Mouse (Mus musculus) left cerebral cortex, adult 2 months (tissue): ENCODE results near the gene Eef2k. TPM values are rescaled to one million over a fixed set of nuclear protein-coding genes. Genes with fewer than 3 reads are reported as not detected.
A peak's percentile ranks its signal among the peaks of the same experiment; 100 is the strongest.

ENCODE experiments used
- DNase-seq, 2 experiments: peaks; one replicate each; pipeline ENCODE4 v3.0.0; 2021 to 2022; ENCODE audit warnings: low spot score in 2 of 2, mixed read lengths in 1 of 2; ENCODE audit errors: extremely low spot score in 1 of 2
- H3K27ac ChIP-seq: fragments of 200-600 bp; 2 replicates; pipeline ENCODE4 v1.8.1; 2022
- H3K4me3 ChIP-seq: fragments of 200-600 bp; 2 replicates; pipeline ENCODE4 v1.8.1; 2022
- CTCF ChIP-seq: fragments of 200-600 bp; IDR thresholded peaks from 2 replicates; pipeline ENCODE4 v1.8.1; 2022; ENCODE audit warnings: antibody characterized with exemption, mild to moderate bottlenecking, moderate library complexity
- intact Hi-C: fragments of 180-260 bp; cut with DNase I; formaldehyde crosslinking; loops from one replicate; pipeline ENCODE4 v1.15.1; 2025
- total RNA-seq, 2 experiments: library from RNA; stranded (reverse); gene quantifications; 2 replicates each; pipeline ENCODE4 v1.2.3; 2021

Gene Eef2k
- total RNA-seq, 2 experiments from 2014 or later = 34.1 to 34.4 TPM

- intact Hi-C loops = loop anchor here (10.0 kb wide), 1 partner anchor 204 kb away; the partner anchor contains the start of gene Mettl9
- no peak for TF ChIP-seq CTCF
- peak; percentile 45 to 59 for DNase-seq
- Histone ChIP-seq H3K4me3 (peak overlapping the region; percentile 71), H3K27ac (peak overlapping the region; percentile 96)
These were observed 11.9 kb upstream of the Eef2k start for GRCm38 (mm10) chr7:120830431-120831381.

DNA sequence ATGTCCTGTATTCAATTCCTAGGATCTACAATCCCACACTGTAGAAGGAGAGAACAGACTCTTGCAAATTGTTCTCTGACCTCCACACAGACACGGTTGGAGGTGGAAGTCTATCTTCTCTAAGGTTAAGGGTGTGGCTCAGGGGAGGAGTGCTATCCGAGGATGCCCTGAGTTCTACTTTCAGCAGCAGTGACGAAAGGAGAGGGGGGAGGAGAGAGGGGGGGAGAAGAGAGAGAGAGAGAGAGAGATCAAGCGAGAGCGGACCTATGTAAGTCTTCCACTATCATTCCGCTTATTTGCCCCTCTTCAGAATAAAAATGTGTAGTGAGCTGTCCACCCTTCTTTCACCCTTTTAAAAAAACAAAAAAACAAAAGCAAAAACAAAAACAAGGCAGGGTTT is 8.2 kb upstream of the Eef2k start:
- intact Hi-C loops = loop anchor here (10.0 kb wide), 1 partner anchor 200 kb away; the partner anchor contains the start of gene Mettl9
- no peak for TF ChIP-seq CTCF
- DNase-seq = no peak

DNA sequence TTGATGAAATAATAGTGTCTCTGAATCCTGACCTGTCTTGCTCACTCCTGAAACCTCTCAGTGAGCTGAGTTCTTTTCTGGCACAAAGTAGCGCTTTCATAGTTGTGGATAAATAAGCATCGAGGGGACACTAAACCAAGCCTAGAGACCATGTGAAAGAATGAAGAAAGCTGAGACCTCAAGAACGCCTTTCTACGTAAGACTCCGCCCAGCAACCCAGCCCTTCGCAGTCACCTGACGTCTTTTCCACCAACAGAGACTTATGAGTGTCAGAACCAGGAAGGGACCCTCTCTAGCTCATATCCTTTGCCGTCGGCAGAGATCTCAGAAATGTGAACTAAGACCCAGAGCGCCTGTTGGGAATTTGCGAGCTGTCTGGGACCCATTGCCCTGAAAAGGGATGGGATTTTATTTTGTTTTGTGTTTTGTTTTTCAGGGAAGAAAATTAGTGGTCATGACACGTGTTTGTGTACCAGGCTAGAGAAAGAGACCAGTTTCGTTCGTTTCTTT is 7.7 kb upstream of the Eef2k start:
- no peak for TF ChIP-seq CTCF
- intact Hi-C loops = loop anchor here (1.0 to 10.0 kb wide), 3 partner anchors 82 to 287 kb away; partner anchors contain the start of genes Mettl9 and Polr3e
- DNase-seq = peak; percentile 48 to 64
- Histone ChIP-seq H3K4me3 (peak overlapping the region; percentile 61), H3K27ac (peak overlapping the region; percentile 76)

More for the DNA sequence above, 8.2 kb upstream of the Eef2k start:
- peak overlapping the region; percentile 61 for H3K4me3 ChIP-seq
- H3K27ac ChIP-seq = peak overlapping the region; percentile 47

DNA sequence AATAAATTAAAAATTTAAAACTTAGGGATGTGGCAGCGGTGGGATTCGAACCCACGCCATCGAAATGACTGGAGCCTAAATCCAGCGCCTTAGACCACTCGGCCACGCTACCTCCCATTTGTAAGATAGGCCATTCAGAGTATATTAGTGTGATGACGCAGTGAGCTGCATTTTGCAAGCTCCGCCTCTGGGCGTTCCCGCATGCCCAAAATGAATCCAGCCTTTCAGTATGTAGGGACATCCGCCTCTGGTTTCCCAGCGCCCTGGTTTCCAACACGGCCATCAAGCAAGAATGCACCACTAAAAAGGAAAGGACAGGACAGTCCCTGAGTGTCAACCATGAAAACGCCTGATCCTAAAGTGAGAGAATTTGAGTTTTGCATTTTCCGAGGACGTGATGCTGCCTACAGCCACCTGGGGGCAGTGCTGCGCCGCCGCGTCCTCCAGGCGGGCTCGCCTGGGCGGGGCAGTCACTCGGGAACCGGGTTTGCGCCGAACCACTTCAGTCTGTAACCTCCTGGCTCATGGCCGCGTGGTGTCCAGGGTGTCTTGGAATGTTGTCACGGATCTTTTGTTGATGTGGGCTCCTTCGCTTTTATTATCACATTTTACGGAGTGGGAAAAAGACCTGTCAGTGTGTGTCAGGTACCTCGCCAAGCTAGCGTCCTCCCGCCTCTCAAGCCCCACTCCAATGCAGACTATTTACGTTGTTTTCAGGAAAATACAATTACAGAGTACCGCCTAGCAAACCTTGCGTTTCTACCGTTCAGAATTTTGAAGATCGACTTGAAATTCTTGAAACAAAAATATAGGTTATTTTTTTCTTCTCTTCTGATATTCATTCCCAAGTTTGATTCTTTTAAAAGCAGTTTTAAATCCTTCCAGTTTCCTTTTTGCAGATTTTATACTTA is 6.9 kb upstream of the Eef2k start:
- H3K27ac ChIP-seq = peak overlapping the region; percentile 91
- peak; percentile 95 to 99 for DNase-seq
- peak overlapping the region; percentile 61 for H3K4me3 ChIP-seq
- intact Hi-C loops = loop anchor here (1.0 to 10.0 kb wide), 3 partner anchors 82 to 287 kb away; partner anchors contain the start of genes Mettl9 and Polr3e
- TF ChIP-seq CTCF = peak; percentile 99

- intact Hi-C loops = loop anchor here (5.0 to 10.0 kb wide), 2 partner anchors 198 to 286 kb away; partner anchors contain the start of gene Mettl9
- peak overlapping the region; percentile 61 for H3K4me3 ChIP-seq
- no peak for TF ChIP-seq CTCF
- no peak for DNase-seq
- no peak overlapping the region for H3K27ac ChIP-seq
These were observed 6.3 kb upstream of the Eef2k start for GRCm38 (mm10) chr7:120836361-120836760.

GRCm38 (mm10) chr7:120838436-120839160 is 4.0 kb upstream of the Eef2k start:
- Histone ChIP-seq H3K27ac (no peak overlapping the region), H3K4me3 (no peak overlapping the region)
- no peak for TF ChIP-seq CTCF
- no peak for DNase-seq
- intact Hi-C loops = loop anchor here (5.0 to 10.0 kb wide), 2 partner anchors 196 to 284 kb away; partner anchors contain the start of gene Mettl9

DNA sequence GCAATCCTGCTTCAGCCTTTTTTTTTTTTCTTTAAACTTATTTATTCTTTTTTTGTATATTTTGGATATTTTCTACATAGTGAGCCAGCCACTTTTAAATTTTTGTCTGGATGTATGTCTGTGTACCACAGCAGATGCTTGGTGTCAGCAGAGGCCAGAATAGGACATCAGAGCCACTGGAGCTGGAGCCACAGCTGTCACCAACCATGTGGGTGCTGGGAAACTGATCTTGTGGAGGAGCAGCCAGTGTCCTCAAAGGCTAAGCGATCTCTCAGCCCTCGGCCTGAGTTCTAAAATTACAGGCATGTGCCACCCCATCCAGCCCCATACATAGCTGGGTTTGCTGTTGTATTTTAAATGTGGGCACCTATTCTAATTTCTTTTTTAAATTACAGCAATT is 2.8 kb upstream of the Eef2k start:
- intact Hi-C loops = loop anchor here (5.0 to 10.0 kb wide), 3 partner anchors 195 to 283 kb away; partner anchors contain the start of gene Mettl9
- TF ChIP-seq CTCF = no peak
- DNase-seq = no peak
- Histone ChIP-seq H3K4me3 (no peak overlapping the region), H3K27ac (no peak overlapping the region)

- no peak for TF ChIP-seq CTCF
- Histone ChIP-seq H3K27ac (peak overlapping the region; percentile 88), H3K4me3 (peak overlapping the region; percentile 62)
- DNase-seq = peak; percentile 83 to 84
- intact Hi-C loops = loop anchor here (2.0 to 5.0 kb wide), 2 partner anchors 74 to 219 kb away; partner anchors contain the start of gene Polr3e
These were observed 498 bp downstream of the Eef2k start for GRCm38 (mm10) chr7:120843037-120843621.

DNA sequence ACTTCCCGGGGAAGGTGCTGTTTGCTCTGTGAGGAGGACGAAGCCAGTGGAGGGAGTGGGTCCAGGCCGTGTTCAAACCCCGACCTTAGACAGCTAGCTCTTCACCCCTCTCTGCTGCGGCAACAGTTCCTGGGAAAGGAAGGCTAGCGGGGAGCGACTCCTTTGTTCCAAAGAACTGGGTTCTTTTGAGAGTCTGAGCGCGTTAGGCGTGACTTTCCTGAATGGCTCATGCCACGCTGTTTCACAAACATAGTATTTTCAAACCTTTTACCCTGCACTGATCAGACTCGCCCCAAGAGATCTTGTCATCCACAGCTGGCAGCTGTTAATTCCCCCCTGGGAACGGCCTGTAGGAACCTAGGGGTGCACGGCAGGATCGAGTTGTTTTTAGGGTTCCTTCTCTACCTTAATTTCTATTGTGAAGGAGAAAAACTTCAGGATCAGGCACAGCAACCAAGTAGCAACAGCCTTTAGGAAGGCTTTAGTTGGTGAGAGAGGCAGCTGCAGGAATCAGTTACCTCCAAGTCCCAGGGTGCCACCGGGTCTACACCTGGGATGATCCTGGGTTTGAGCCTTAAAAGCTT is 1.3 kb downstream of the Eef2k start:
- H3K27ac ChIP-seq = peak overlapping the region; percentile 88
- H3K4me3 ChIP-seq = peak overlapping the region; percentile 62
- intact Hi-C loops = loop anchor here (2.0 to 5.0 kb wide), 2 partner anchors 73 to 218 kb away; partner anchors contain the start of gene Polr3e
- DNase-seq = no peak
- no peak for TF ChIP-seq CTCF
